Mouse (Mus musculus) erythroblast, embryonic 14.5 days (primary cell): ENCODE data around the gene Cmas.

Experiments
- GATA1 ChIP-seq: IDR thresholded peaks from 2 replicates; pipeline ENCODE4 v1.6.1; 2012; ENCODE audit warnings: low read length, inconsistent platforms, mixed read lengths
- TAL1 ChIP-seq: IDR thresholded peaks from 3 replicates; pipeline ENCODE4 v1.6.1; 2012; ENCODE audit warnings: low read length, inconsistent platforms, mixed read lengths

GRCm38 (mm10) chr6:142756507-142757333, at the start of gene Cmas:
- TF ChIP-seq TAL1 (no peak), GATA1 (no peak)
